Mouse (Mus musculus): ENCODE measurements around the gene Vmn1r87.
"Not testable (repeated sequence)": the region's sequence is repeated elsewhere in the genome, so short reads cannot be mapped to it uniquely, and the experiment has no call there.

Gene Vmn1r87

DNA sequence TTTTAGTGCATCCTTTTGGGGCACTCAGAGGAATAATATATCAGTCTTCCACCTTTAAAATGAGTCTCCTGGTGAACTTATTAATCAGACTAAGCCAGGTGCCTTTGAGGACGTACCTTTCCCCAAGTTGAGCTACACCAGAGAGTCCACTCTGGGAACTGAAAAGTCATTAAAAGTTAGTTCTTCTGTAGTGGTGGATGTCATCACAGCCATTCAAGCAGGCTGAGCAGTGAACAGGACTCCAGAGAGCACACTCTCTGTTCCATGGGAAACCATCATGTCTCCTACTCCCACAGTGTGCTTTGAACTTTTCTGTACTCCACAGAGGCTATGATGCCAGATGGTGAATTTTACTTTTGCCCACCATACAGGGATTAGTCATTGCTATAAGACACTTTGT is at the start of gene Vmn1r87:
Gene Vmn1r87 (minus strand): TSS at position 101 of the 400 bp plus-strand sequence.
- no peak for DNase-seq (ENCODE audit: low read depth)

DNA sequence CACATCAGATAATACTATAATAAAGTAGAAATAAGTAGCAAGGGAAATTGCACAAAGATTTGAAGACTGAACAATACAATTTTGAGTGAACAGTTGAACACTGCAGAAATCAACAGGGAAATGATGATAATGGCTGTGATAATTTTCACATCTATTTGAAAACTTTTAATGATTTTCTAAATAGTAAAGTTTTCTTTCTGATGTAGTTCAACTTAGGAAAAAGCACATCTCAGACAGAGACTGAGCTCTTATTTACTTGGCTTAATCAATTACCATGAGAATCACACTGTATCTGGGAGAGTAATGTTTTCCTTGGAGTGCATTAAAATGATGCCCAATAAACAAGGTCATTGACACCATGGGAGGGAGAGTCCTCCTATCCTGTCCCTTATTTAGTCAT is 19.3 kb upstream of the Vmn1r87 start, which contains the start of gene Vmn1r88:
Gene Vmn1r88 (plus strand): TSS at position 301 of the 400 bp plus-strand sequence.
- DNase-seq (ENCODE audit: low read depth) = no peak

DNA sequence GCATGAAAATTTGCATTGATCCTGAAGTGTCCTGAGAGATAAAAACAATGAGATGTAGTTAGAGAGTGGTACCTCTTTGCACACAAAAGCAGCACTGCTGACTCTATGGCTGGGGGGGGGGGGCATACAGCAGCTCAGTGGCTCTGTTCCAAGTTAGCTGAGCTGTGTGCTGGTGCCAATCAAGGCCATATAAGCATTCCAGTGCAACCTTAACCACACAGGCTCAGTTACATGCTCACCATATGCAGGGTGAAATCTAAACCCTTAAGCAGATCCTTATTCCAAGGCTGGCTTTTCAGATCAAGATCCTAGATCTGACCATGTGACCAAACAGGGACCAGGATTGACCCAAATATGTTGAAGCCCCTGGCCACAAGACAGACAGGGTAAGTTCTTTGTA is 2.6 kb downstream of the Vmn1r87 start:
- DNase-seq (ENCODE audit: low read depth) = no peak

DNA sequence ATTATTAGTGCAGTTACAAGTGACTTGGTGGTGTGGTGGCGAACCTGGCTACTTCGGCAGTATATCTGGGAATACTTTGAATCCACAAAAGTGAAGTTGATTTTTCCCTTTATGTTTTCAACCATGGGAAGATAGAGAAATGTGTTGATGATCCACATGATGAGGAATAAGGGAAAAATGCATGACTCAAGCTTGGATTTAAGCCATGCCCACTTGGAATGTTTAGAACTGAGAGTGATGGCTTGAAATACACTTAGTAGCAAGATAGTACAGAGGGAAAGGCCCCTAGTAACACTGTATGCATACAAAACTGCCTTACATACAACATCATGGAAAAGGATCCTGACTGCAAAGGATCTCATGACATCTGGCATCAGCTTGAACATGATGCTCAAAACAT is 8.1 kb downstream of the Vmn1r87 start:
- no peak for DNase-seq (ENCODE audit: low read depth)

DNA sequence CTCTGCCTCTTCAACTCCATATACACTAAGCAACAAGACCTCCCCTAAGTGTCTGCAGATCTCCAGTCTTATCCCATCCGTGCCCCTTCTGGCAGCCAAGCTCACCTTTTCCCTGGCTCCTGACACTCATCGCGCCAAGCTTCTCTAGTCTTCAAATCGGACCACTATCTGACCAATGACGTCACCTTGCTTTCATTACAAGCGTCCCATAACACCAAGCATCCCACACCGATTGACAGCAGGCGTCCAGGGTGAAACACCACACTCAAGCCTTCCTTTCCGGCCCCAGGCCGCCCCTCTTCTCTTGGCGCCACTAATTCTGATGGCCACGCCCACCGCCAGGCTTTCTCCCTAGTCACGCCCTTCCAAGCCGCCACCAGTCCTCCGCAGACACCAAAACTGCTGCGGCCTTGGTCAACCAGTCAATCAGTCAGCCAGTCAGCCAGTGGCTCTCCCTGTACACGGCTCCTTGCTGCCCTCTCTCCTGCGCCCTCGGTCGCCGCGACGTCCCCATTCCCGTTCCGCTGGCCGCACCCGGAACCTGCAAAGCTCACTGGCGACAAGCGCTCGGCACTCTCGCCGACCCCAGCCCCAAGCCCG is 16.3 kb downstream of the Vmn1r87 start:
- DNase-seq (ENCODE audit: low read depth) = not testable (repeated sequence)

DNA sequence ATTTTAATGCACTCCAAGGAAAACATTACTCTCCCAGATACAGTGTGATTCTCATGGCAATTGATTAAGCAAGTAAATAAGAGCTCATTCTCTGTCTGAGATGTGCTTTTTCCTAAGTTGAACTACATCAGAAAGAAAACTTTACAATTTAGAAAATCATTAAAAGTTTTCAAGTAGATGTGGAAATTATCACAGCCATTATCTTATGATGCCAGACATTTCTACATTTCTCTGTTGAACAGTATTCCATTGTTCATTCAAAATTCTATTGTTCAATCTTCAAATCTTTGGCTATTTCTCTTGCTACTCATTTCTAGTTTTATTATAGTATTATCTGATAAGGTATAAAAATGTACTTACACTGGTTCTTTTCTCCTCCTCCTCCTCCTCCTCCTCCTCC is 20.1 kb downstream of the Vmn1r87 start, which contains the start of gene Vmn1r86:
Gene Vmn1r86 (minus strand): TSS at position 101 of the 400 bp plus-strand sequence.
- DNase-seq (ENCODE audit: low read depth) = no peak

DNA sequence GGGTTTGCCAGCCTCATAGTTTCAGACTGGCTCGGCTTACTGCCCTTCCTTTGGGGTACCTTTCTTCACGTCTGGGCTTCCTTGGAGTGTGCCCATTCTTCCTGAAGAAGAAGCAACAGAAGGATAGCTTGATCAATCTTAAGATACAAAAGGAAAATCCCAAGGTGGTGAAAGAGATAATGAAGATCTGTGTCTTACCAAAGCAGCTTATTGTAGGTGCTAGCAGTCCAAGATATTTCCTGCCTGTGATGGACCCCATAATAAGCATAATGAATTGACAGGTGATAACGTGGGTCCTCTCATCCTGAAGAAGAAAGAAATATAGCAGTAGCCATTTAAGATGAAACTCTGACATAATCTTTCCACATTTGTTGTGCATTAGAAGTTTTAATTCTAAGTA is 44.9 kb downstream of the Vmn1r87 start, which contains the start of gene Vmn1r85:
Gene Vmn1r85 (minus strand): TSS at position 101 of the 400 bp plus-strand sequence.
- no peak for DNase-seq (ENCODE audit: low read depth)

Measured in naive thymus-derived CD4-positive, alpha-beta T cell, adult 2 months (primary cell).